Mouse (Mus musculus) testis, postnatal 10 days (tissue): ENCODE results near the gene Rnf216.
A peak's percentile ranks its signal among the peaks of the same experiment; 100 is the strongest.

Source experiments
- DNase-seq: peaks from one replicate; pipeline ENCODE4 v3.0.0; 2021; ENCODE audit warnings: low spot score

Gene Rnf216

GRCm38 (mm10) chr5:142959576-142960556 is 152.9 kb downstream of the Rnf216 start, which contains the start of gene Fscn1:
Gene Fscn1 (plus strand): TSS chr5:142960343.
- DNase-seq, result peak; percentile 95

- DNase-seq, result no peak
These were observed 153.6 kb downstream of the Rnf216 start for GRCm38 (mm10) chr5:142959156-142959555.

- DNase-seq, result no peak
These were observed 154.3 kb downstream of the Rnf216 start for GRCm38 (mm10) chr5:142958464-142958863.

- no peak for DNase-seq
These were observed 155.7 kb downstream of the Rnf216 start for GRCm38 (mm10) chr5:142956956-142957703.

GRCm38 (mm10) chr5:142953641-142954040 is 159.2 kb downstream of the Rnf216 start:
- no peak for DNase-seq

GRCm38 (mm10) chr5:142950405-142950804 is 162.4 kb downstream of the Rnf216 start:
- peak; percentile 42 for DNase-seq

GRCm38 (mm10) chr5:142949580-142949979 is 163.2 kb downstream of the Rnf216 start:
- DNase-seq, result no peak

- no peak for DNase-seq
These were observed 165.3 kb downstream of the Rnf216 start for GRCm38 (mm10) chr5:142947460-142947859.

- peak; percentile 45 for DNase-seq
These were observed 167.7 kb downstream of the Rnf216 start for GRCm38 (mm10) chr5:142944979-142945682.
